Mouse (Mus musculus) E14TG2a.4 (cell line): ENCODE data around the gene Olfr332.
"Not testable (repeated sequence)": the region's sequence is repeated elsewhere in the genome, so short reads cannot be mapped to it uniquely, and the experiment has no call there.

ENCODE experiments used
- CTCF ChIP-seq: conservative IDR thresholded peaks from 2 replicates; pipeline ENCODE4 v1.5.1; 2014; ENCODE audit warnings: low read length
- POU5F1 ChIP-seq: IDR thresholded peaks from 2 replicates; pipeline ENCODE4 v1.6.1; 2014; ENCODE audit warnings: low read length, borderline replicate concordance

DNA sequence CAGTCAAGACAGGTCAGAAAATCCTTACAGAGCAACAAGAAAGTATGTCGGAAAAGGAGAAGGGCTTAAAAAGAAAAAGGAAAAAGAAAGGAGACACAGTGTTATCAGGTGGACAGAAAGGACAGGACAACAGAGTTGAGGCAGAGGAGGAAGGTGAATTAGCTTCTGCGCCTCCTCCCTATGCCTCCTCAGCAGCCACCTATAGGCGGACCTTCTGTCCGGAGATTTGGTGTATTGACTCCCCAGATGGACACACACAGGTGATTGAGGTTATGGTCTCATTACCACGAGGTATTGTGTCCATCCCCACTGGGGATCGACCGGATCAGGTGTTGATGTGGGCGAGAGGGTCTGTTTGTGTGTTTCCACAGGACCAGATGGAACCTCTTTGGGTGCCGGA, 27.4 kb upstream of the Olfr332 start:
- TF ChIP-seq CTCF, POU5F1: not testable (repeated sequence)
